Mouse (Mus musculus): ENCODE results near the gene Mmp19. TPM values are rescaled to one million over a fixed set of nuclear protein-coding genes. Genes with fewer than 3 reads are reported as not detected.
A peak's percentile ranks its signal among the peaks of the same experiment; 100 is the strongest.

The Mmp19 gene
- 0.21 and 0.30 TPM in 2 replicates for polyA plus RNA-seq (2016; fragmentation: Nextera tagmentation; extraction: Ambion mirVana)

GRCm38 (mm10) chr10:128790398-128791124 lies at the start of gene Mmp19:
Mmp19 (plus strand) TSS chr10:128790910.
- DNase-seq (ENCODE audit: low spot score): no peak
- no peaks in the 10 kb centered on the region for H3K36me3 ChIP-seq
- no peak within 1 kb of the TSS for H3K4me3 ChIP-seq
- 77% methylated on average over 7 of the region's 7 CpGs for WGBS
- no peaks in the 10 kb centered on the region for H3K27me3 ChIP-seq (ENCODE audit: low read depth, poor library complexity, severe bottlenecking)
- no peak within 1 kb of the TSS for H3K27ac ChIP-seq
- H3K9me3 ChIP-seq (replicated peaks): no peaks in the 10 kb centered on the region
- no peaks in the 10 kb centered on the region for H3K4me1 ChIP-seq

GRCm38 (mm10) chr10:128742616-128743015 lies 48.1 kb upstream of the Mmp19 start:
- H3K4me1 ChIP-seq: peaks cover 29% of the 10 kb centered on the region
- DNase-seq (ENCODE audit: low spot score): no peak
- H3K36me3 ChIP-seq: no peaks in the 10 kb centered on the region
- no peak overlapping the region for H3K27ac ChIP-seq
- H3K27me3 ChIP-seq (ENCODE audit: low read depth, poor library complexity, severe bottlenecking): peaks cover 45% of the 10 kb centered on the region
- WGBS: 35% methylated on average over 4 of the region's 4 CpGs
- H3K9me3 ChIP-seq (replicated peaks): no peaks in the 10 kb centered on the region
- peak overlapping the region; percentile 78; the same call in 1 of the 2 replicates for H3K4me3 ChIP-seq

GRCm38 (mm10) chr10:128743235-128743634 lies 47.5 kb upstream of the Mmp19 start:
- H3K27ac ChIP-seq: no peak overlapping the region; the same call in 1 of the 2 replicates
- H3K4me1 ChIP-seq: peaks cover 29% of the 10 kb centered on the region
- 6% methylated on average over 7 of the region's 7 CpGs for WGBS
- no peak for DNase-seq (ENCODE audit: low spot score)
- H3K36me3 ChIP-seq: no peaks in the 10 kb centered on the region
- peaks cover 45% of the 10 kb centered on the region for H3K27me3 ChIP-seq (ENCODE audit: low read depth, poor library complexity, severe bottlenecking)
- no peaks in the 10 kb centered on the region for H3K9me3 ChIP-seq (replicated peaks)
- peak overlapping the region; percentile 78 for H3K4me3 ChIP-seq

GRCm38 (mm10) chr10:128743791-128744191 lies 46.9 kb upstream of the Mmp19 start:
- H3K27ac ChIP-seq: peak overlapping the region; percentile 80
- H3K9me3 ChIP-seq (replicated peaks): no peaks in the 10 kb centered on the region
- H3K4me3 ChIP-seq: peak overlapping the region; percentile 78
- peak; percentile 78 for DNase-seq (ENCODE audit: low spot score)
- H3K36me3 ChIP-seq: no peaks in the 10 kb centered on the region
- peaks cover 29% of the 10 kb centered on the region for H3K4me1 ChIP-seq
- under 1% methylated on average over 37 of the region's 37 CpGs for WGBS
- peaks cover 45% of the 10 kb centered on the region for H3K27me3 ChIP-seq (ENCODE audit: low read depth, poor library complexity, severe bottlenecking)

- Histone ChIP-seq H3K4me3 (peak overlapping the region; percentile 78), H3K9me3 (replicated peaks) (no peaks in the 10 kb centered on the region), H3K4me1 (peaks cover 33% of the 10 kb centered on the region), H3K27ac (peak overlapping the region; percentile 80), H3K36me3 (no peaks in the 10 kb centered on the region), H3K27me3 (ENCODE audit: low read depth, poor library complexity, severe bottlenecking) (peaks cover 45% of the 10 kb centered on the region)
- 10% methylated on average over 8 of the region's 8 CpGs for WGBS
- DNase-seq (ENCODE audit: low spot score): no peak
Measured at GRCm38 (mm10) chr10:128744211-128744610, 46.5 kb upstream of the Mmp19 start.

GRCm38 (mm10) chr10:128744680-128745601 lies 45.8 kb upstream of the Mmp19 start, which contains the start of gene Dgka:
Dgka (minus strand) TSS chr10:128744855.
- Histone ChIP-seq H3K4me1 (peaks cover 40% of the 10 kb centered on the region), H3K36me3 (no peaks in the 10 kb centered on the region), H3K27ac (peak within 1 kb of the TSS; percentile 80), H3K4me3 (peak within 1 kb of the TSS; percentile 78), H3K27me3 (ENCODE audit: low read depth, poor library complexity, severe bottlenecking) (peaks cover 45% of the 10 kb centered on the region), H3K9me3 (replicated peaks) (no peaks in the 10 kb centered on the region)
- peak; percentile 45 for DNase-seq (ENCODE audit: low spot score)
- WGBS: 26% methylated on average over 18 of the region's 18 CpGs

- Histone ChIP-seq H3K36me3 (0 out of 2 replicates have a peak, but pooled peaks cover 1% of the 10 kb centered on the region), H3K4me1 (peaks cover 46% of the 10 kb centered on the region), H3K9me3 (replicated peaks) (no peaks in the 10 kb centered on the region), H3K4me3 (no peak overlapping the region), H3K27ac (no peak overlapping the region), H3K27me3 (ENCODE audit: low read depth, poor library complexity, severe bottlenecking) (peaks cover 45% of the 10 kb centered on the region)
- WGBS: 92% methylated on average over 10 of the region's 10 CpGs
- DNase-seq (ENCODE audit: low spot score): no peak
Measured at GRCm38 (mm10) chr10:128745946-128746613, 44.6 kb upstream of the Mmp19 start.

GRCm38 (mm10) chr10:128746972-128747645 lies 43.6 kb upstream of the Mmp19 start:
- WGBS: 40% methylated on average over 9 of the region's 9 CpGs
- Histone ChIP-seq H3K4me3 (peak overlapping the region; percentile 74), H3K36me3 (peaks cover 6% of the 10 kb centered on the region), H3K27me3 (ENCODE audit: low read depth, poor library complexity, severe bottlenecking) (peaks cover 38% of the 10 kb centered on the region), H3K9me3 (replicated peaks) (no peaks in the 10 kb centered on the region), H3K4me1 (peaks cover 46% of the 10 kb centered on the region), H3K27ac (peak overlapping the region; percentile 96)
- DNase-seq (ENCODE audit: low spot score): no peak

GRCm38 (mm10) chr10:128747646-128748251 lies 43.0 kb upstream of the Mmp19 start, which contains the start of gene Pym1:
Pym1 (plus strand) TSS chr10:128747889.
- H3K4me3 ChIP-seq: peak within 1 kb of the TSS; percentile 74
- under 1% methylated on average over 36 of the region's 36 CpGs for WGBS
- DNase-seq (ENCODE audit: low spot score): peak; percentile 82
- peaks cover 46% of the 10 kb centered on the region for H3K4me1 ChIP-seq
- H3K36me3 ChIP-seq: peaks cover 13% of the 10 kb centered on the region
- no peaks in the 10 kb centered on the region for H3K9me3 ChIP-seq (replicated peaks)
- H3K27me3 ChIP-seq (ENCODE audit: low read depth, poor library complexity, severe bottlenecking): peaks cover 32% of the 10 kb centered on the region
- H3K27ac ChIP-seq: peak within 1 kb of the TSS; percentile 96

- H3K9me3 ChIP-seq (replicated peaks): no peaks in the 10 kb centered on the region
- H3K27ac ChIP-seq: peak overlapping the region; percentile 96
- H3K27me3 ChIP-seq (ENCODE audit: low read depth, poor library complexity, severe bottlenecking): peaks cover 26% of the 10 kb centered on the region
- peak; percentile 95 for DNase-seq (ENCODE audit: low spot score)
- WGBS: under 1% methylated on average over 37 of the region's 37 CpGs
- H3K4me1 ChIP-seq: peaks cover 41% of the 10 kb centered on the region
- peak overlapping the region; percentile 74 for H3K4me3 ChIP-seq
- H3K36me3 ChIP-seq: peaks cover 19% of the 10 kb centered on the region
Measured at GRCm38 (mm10) chr10:128748252-128748864, 42.4 kb upstream of the Mmp19 start.

- H3K9me3 ChIP-seq (replicated peaks): no peaks in the 10 kb centered on the region
- no peak overlapping the region for H3K27ac ChIP-seq
- H3K36me3 ChIP-seq: peaks cover 15% of the 10 kb centered on the region
- H3K4me3 ChIP-seq: no peak overlapping the region
- H3K4me1 ChIP-seq: peaks cover 11% of the 10 kb centered on the region
- DNase-seq (ENCODE audit: low spot score): no peak
- no peaks in the 10 kb centered on the region for H3K27me3 ChIP-seq (ENCODE audit: low read depth, poor library complexity, severe bottlenecking)
- 81% methylated on average over 2 of the region's 2 CpGs for WGBS
Measured at GRCm38 (mm10) chr10:128772895-128773294, 17.8 kb upstream of the Mmp19 start.
